Mouse (Mus musculus) right cerebral cortex, postnatal 14 days (tissue): ENCODE results near the gene Pcnx.

Experiments
- DNase-seq: peaks from one replicate; pipeline ENCODE4 v3.0.0; 2022

Gene Pcnx

GRCm38 (mm10) chr12:81859351-81860307 lies at the start of gene Pcnx:
Pcnx (plus strand) TSS chr12:81860023.
- DNase-seq: peak; percentile 89

- no peak for DNase-seq
These were observed 49.4 kb upstream of the Pcnx start for GRCm38 (mm10) chr12:81810417-81810816.

GRCm38 (mm10) chr12:81814742-81815141 lies 45.1 kb upstream of the Pcnx start:
- DNase-seq: no peak

- no peak for DNase-seq
These were observed 43.3 kb upstream of the Pcnx start for GRCm38 (mm10) chr12:81816330-81817125.

GRCm38 (mm10) chr12:81817126-81817505 lies 42.7 kb upstream of the Pcnx start:
- no peak for DNase-seq

GRCm38 (mm10) chr12:81820700-81821099 lies 39.1 kb upstream of the Pcnx start:
- DNase-seq: no peak

GRCm38 (mm10) chr12:81822176-81822575 lies 37.6 kb upstream of the Pcnx start:
- DNase-seq: no peak

- DNase-seq: no peak
These were observed 36.9 kb upstream of the Pcnx start for GRCm38 (mm10) chr12:81822778-81823480.

GRCm38 (mm10) chr12:81828355-81828754 lies 31.5 kb upstream of the Pcnx start:
- no peak for DNase-seq

GRCm38 (mm10) chr12:81832039-81832738 lies 27.6 kb upstream of the Pcnx start:
- DNase-seq: no peak

- no peak for DNase-seq
These were observed 26.7 kb upstream of the Pcnx start for GRCm38 (mm10) chr12:81833094-81833493.

- DNase-seq: no peak
These were observed 23.7 kb upstream of the Pcnx start for GRCm38 (mm10) chr12:81836162-81836561.

GRCm38 (mm10) chr12:81837463-81837862 lies 22.4 kb upstream of the Pcnx start:
- DNase-seq: no peak

GRCm38 (mm10) chr12:81839663-81840062 lies 20.2 kb upstream of the Pcnx start:
- no peak for DNase-seq

- no peak for DNase-seq
These were observed 18.8 kb upstream of the Pcnx start for GRCm38 (mm10) chr12:81841046-81841445.

GRCm38 (mm10) chr12:81843501-81843900 lies 16.3 kb upstream of the Pcnx start:
- DNase-seq: no peak

GRCm38 (mm10) chr12:81844572-81844971 lies 15.3 kb upstream of the Pcnx start:
- no peak for DNase-seq

- no peak for DNase-seq
These were observed 14.8 kb upstream of the Pcnx start for GRCm38 (mm10) chr12:81844981-81845380.

- no peak for DNase-seq
These were observed 10.2 kb upstream of the Pcnx start for GRCm38 (mm10) chr12:81849629-81850028.

GRCm38 (mm10) chr12:81852551-81852950 lies 7.3 kb upstream of the Pcnx start:
- no peak for DNase-seq

GRCm38 (mm10) chr12:81852977-81853376 lies 6.8 kb upstream of the Pcnx start:
- no peak for DNase-seq

- no peak for DNase-seq
These were observed 6.3 kb upstream of the Pcnx start for GRCm38 (mm10) chr12:81853543-81853942.

GRCm38 (mm10) chr12:81855031-81855430 lies 4.8 kb upstream of the Pcnx start:
- DNase-seq: no peak
